In the genomic region with DNA sequence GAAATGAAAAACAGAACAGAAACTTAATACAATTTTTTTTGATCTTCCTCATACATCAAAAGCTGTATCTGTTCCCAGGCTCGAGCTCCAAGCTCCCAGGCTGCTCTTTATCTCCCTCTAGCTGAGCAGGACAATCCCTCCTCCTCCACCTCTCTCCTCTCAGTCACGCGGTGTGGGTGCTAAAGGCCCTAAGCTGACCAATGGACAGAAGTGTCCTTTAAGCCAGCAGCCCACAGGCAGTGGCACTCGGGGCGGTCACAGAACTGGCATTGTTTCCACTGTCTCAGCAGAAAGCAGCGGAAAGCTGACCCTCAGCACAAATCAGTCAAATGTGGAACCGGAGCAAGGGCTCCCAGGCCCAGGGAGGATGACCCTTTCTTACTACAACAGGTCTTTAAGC, we compare ENCODE assay signal across 10 mouse cellular contexts. TPM values are rescaled to one million over a fixed set of nuclear protein-coding genes. Genes with fewer than 3 reads are reported as not detected.
DNase-seq lines count a peak whose midpoint lies in the region; ATAC-seq and TF ChIP-seq lines count a peak whose summit lies in the region.
"Had no signal": no experiment of that assay in that cellular context is flagged by ENCODE, and none has a peak within 500 bp of the region (broad histone marks: within the 10 kb centered on the region; RNA-seq: fewer than 3 reads in every experiment).

No protein-coding gene starts in this region.

- H3K36me3 ChIP-seq in hindbrain, embryonic 16.5 days (ENCODE audit: control insufficient read depth, insufficient read depth, low read length) = peaks cover 24% of the 10 kb centered on the region
- H3K36me3 ChIP-seq in hindbrain, embryonic 13.5 days = peaks cover 66% of the 10 kb centered on the region
- peaks cover 37% of the 10 kb centered on the region for H3K36me3 ChIP-seq in liver, postnatal 0 days (replicated peaks; ENCODE audit: insufficient read depth, low read length)

- no peak overlapping the region for H3K4me3 ChIP-seq in hindbrain, embryonic 16.5 days (ENCODE audit: low read length)
- no peak overlapping the region for H3K4me3 ChIP-seq in hindbrain, embryonic 13.5 days
- no peak overlapping the region for H3K4me3 ChIP-seq in liver, postnatal 0 days (ENCODE audit: low read depth, low read length)
- H3K4me3 ChIP-seq: hindbrain, embryonic 15.5 days had no signal

- peak; percentile 39 to 50 for DNase-seq in frontal cortex, adult 2 months (ENCODE audit: extremely low spot score in 1 of 2, low spot score in 1 of 2)
- peak; percentile 92 for DNase-seq in kidney, adult 9 months
- no peak for DNase-seq in liver, postnatal 0 days
- DNase-seq in cerebellum, adult 9-10 months = no peak
- DNase-seq in lung, postnatal 25 days (ENCODE audit: low spot score) = no peak
- DNase-seq: cerebellum, postnatal 10 days had no signal

- no peaks in the 10 kb centered on the region for H3K27me3 ChIP-seq in hindbrain, embryonic 16.5 days (replicated peaks; ENCODE audit: control insufficient read depth, insufficient read depth, low read length)
- H3K27me3 ChIP-seq in hindbrain, embryonic 13.5 days = no peaks in the 10 kb centered on the region
- H3K27me3 ChIP-seq in liver, postnatal 0 days (ENCODE audit: insufficient read depth, low read length) = no peaks in the 10 kb centered on the region
- H3K27me3 ChIP-seq: hindbrain, embryonic 15.5 days had no signal

- WGBS in hindbrain, embryonic 16.5 days = 62% methylated on average over 7 of the region's 7 CpGs
- 62% methylated on average over 7 of the region's 7 CpGs for WGBS in hindbrain, embryonic 13.5 days
- WGBS in liver, postnatal 0 days (ENCODE audit: insufficient replicate concordance) = 70% methylated on average over 7 of the region's 7 CpGs

- no peak overlapping the region for H3K27ac ChIP-seq in hindbrain, embryonic 16.5 days (ENCODE audit: low read depth, low read length)
- no peak overlapping the region for H3K27ac ChIP-seq in hindbrain, embryonic 13.5 days
- H3K27ac ChIP-seq in liver, postnatal 0 days (ENCODE audit: low read depth) = no peak overlapping the region
- H3K27ac ChIP-seq: hindbrain, embryonic 15.5 days had no signal

- H3K9ac ChIP-seq in hindbrain, embryonic 16.5 days (ENCODE audit: low read depth, low read length) = no peak overlapping the region
- H3K9ac ChIP-seq in hindbrain, embryonic 13.5 days = no peak overlapping the region
- no peak overlapping the region for H3K9ac ChIP-seq in liver, postnatal 0 days (replicated peaks)
- H3K9ac ChIP-seq: hindbrain, embryonic 15.5 days had no signal

- ATAC-seq in hindbrain, embryonic 16.5 days = 0 out of 2 replicates have a peak, but pooled peaks have one; percentile 40
- no peak for ATAC-seq in hindbrain, embryonic 13.5 days (ENCODE audit: low FRiP score)
- peak; percentile 59; the same call in 1 of the 2 replicates for ATAC-seq in liver, postnatal 0 days
- ATAC-seq in CD4-positive, CD25-positive, alpha-beta regulatory T cell, adult 4 months = no peak

- TF ChIP-seq EP300 in liver, postnatal 0 days (IDR thresholded peaks at IDR 0.05; ENCODE audit: low read depth) = no peak

- TF ChIP-seq CTCF in liver, postnatal 0 days (IDR thresholded peaks at IDR 0.05; ENCODE audit: low read depth) = peak; percentile 23

- no peaks in the 10 kb centered on the region for H3K4me1 ChIP-seq in hindbrain, embryonic 16.5 days (ENCODE audit: control insufficient read depth, insufficient read depth, low read depth, low read length)
- no peaks in the 10 kb centered on the region for H3K4me1 ChIP-seq in hindbrain, embryonic 13.5 days (replicated peaks)
- peaks cover 3% of the 10 kb centered on the region; the same call in 1 of the 2 replicates for H3K4me1 ChIP-seq in liver, postnatal 0 days (ENCODE audit: insufficient read depth)
- H3K4me1 ChIP-seq: hindbrain, embryonic 15.5 days had no signal

- H3K9me3 ChIP-seq in hindbrain, embryonic 16.5 days (ENCODE audit: control insufficient read depth, low read length) = no peaks in the 10 kb centered on the region
- H3K9me3 ChIP-seq in hindbrain, embryonic 13.5 days = no peaks in the 10 kb centered on the region
- no peaks in the 10 kb centered on the region for H3K9me3 ChIP-seq in liver, postnatal 0 days (ENCODE audit: low read length)
- H3K9me3 ChIP-seq: hindbrain, embryonic 15.5 days had no signal

- H3K4me2 ChIP-seq in hindbrain, embryonic 16.5 days (ENCODE audit: low read length) = no peak overlapping the region
- no peak overlapping the region for H3K4me2 ChIP-seq in hindbrain, embryonic 13.5 days
- H3K4me2 ChIP-seq in liver, postnatal 0 days (ENCODE audit: low read depth, low read length) = no peak overlapping the region
- H3K4me2 ChIP-seq: hindbrain, embryonic 15.5 days had no signal

RNA-seq across cellular contexts. Expression of a gene that starts 15.5 kb away (rescaled TPM):
- 11.6 and 11.8 TPM in 2 replicates for polyA plus RNA-seq in hindbrain, embryonic 16.5 days (2015; fragmentation: Nextera tagmentation; extraction: Ambion mirVana)
- polyA plus RNA-seq in hindbrain, embryonic 13.5 days (2015; fragmentation: Nextera tagmentation; extraction: Ambion mirVana) = 9.4 and 18.4 TPM in 2 replicates
- polyA plus RNA-seq in frontal cortex, adult 2 months (2012; rRNA removed) = 1.4 and 3.8 TPM in 2 replicates
- polyA plus RNA-seq in liver, postnatal 0 days (2015; fragmentation: Nextera tagmentation; extraction: Ambion mirVana) = 0.90 and 1.5 TPM in 2 replicates
- polyA plus RNA-seq in CD4-positive, CD25-positive, alpha-beta regulatory T cell, adult 4 months (2017; shearing (Covaris generic)) = 1 to 10 TPM; 4.8 to 5.5 TPM

RNA-seq across cellular contexts. Expression of a gene that starts 21.2 kb away (rescaled TPM):
- polyA plus RNA-seq in hindbrain, embryonic 16.5 days (2015; fragmentation: Nextera tagmentation; extraction: Ambion mirVana) = 316 and 354 TPM in 2 replicates
- polyA plus RNA-seq in hindbrain, embryonic 13.5 days (2015; fragmentation: Nextera tagmentation; extraction: Ambion mirVana) = 256 and 259 TPM in 2 replicates
- polyA plus RNA-seq in frontal cortex, adult 2 months (2012; rRNA removed) = 206 and 256 TPM in 2 replicates
- polyA plus RNA-seq in liver, postnatal 0 days (2015; fragmentation: Nextera tagmentation; extraction: Ambion mirVana) = 207 and 212 TPM in 2 replicates
- 100 to 1,000 TPM; 135 to 150 TPM for polyA plus RNA-seq in CD4-positive, CD25-positive, alpha-beta regulatory T cell, adult 4 months (2017; shearing (Covaris generic))

RNA-seq across cellular contexts. Expression of a gene that starts 21.3 kb away (rescaled TPM):
- 4.7 and 5.3 TPM in 2 replicates for polyA plus RNA-seq in hindbrain, embryonic 16.5 days (2015; fragmentation: Nextera tagmentation; extraction: Ambion mirVana)
- polyA plus RNA-seq in hindbrain, embryonic 13.5 days (2015; fragmentation: Nextera tagmentation; extraction: Ambion mirVana) = 4.9 and 7.9 TPM in 2 replicates
- polyA plus RNA-seq in frontal cortex, adult 2 months (2012; rRNA removed) = 1.4 and 2.2 TPM in 2 replicates
- 0.05 and 0.12 TPM in 2 replicates for polyA plus RNA-seq in liver, postnatal 0 days (2015; fragmentation: Nextera tagmentation; extraction: Ambion mirVana)
- polyA plus RNA-seq in CD4-positive, CD25-positive, alpha-beta regulatory T cell, adult 4 months (2017; shearing (Covaris generic)) = not detected

Comparison
In these comparisons a context has a peak if more than half of its experiments do, and no peak if none do; other contexts are left out.
1. ATAC-seq: peak in hindbrain, embryonic 16.5 days (single experiment) and liver, postnatal 0 days (single experiment); none in hindbrain, embryonic 13.5 days (single experiment) and CD4-positive, CD25-positive, alpha-beta regulatory T cell, adult 4 months (single experiment).
2. DNase-seq: peak in frontal cortex, adult 2 months (2 of 2) and kidney, adult 9 months (single experiment); none in liver, postnatal 0 days (single experiment), cerebellum, adult 9-10 months (single experiment) and lung, postnatal 25 days (single experiment).